Mouse (Mus musculus) frontal cortex, postnatal 14 days (tissue): Measurements from ENCODE around the gene Ndufb6.
A peak's percentile ranks its signal among the peaks of the same experiment; 100 is the strongest.
"Not testable (repeated sequence)": the region's sequence is repeated elsewhere in the genome, so short reads cannot be mapped to it uniquely, and the experiment has no call there.

Experiments
- DNase-seq, 2 experiments: peaks; one replicate each; pipeline ENCODE4 v3.0.0; 2022; ENCODE audit warnings: low spot score in 2 of 2

Gene Ndufb6

GRCm38 (mm10) chr4:40279276-40279900 lies at the start of gene Ndufb6:
Ndufb6 (minus strand) TSS chr4:40279421.
- peak; percentile 83 to 91 for DNase-seq

- DNase-seq = no peak
Measured at GRCm38 (mm10) chr4:40327161-40327560, 47.9 kb upstream of the Ndufb6 start.

GRCm38 (mm10) chr4:40324620-40325019 lies 45.4 kb upstream of the Ndufb6 start:
- no peak for DNase-seq

- no peak for DNase-seq
Measured at GRCm38 (mm10) chr4:40317404-40317803, 38.2 kb upstream of the Ndufb6 start.

GRCm38 (mm10) chr4:40313026-40313425 lies 33.8 kb upstream of the Ndufb6 start:
- no peak for DNase-seq

- no peak for DNase-seq
Measured at GRCm38 (mm10) chr4:40312213-40312612, 33.0 kb upstream of the Ndufb6 start.

GRCm38 (mm10) chr4:40310796-40311383 lies 31.7 kb upstream of the Ndufb6 start:
- DNase-seq = no peak

GRCm38 (mm10) chr4:40309682-40310081 lies 30.5 kb upstream of the Ndufb6 start:
- DNase-seq = no peak

- DNase-seq = no peak
Measured at GRCm38 (mm10) chr4:40302445-40303125, 23.4 kb upstream of the Ndufb6 start.

GRCm38 (mm10) chr4:40301076-40301789 lies 22.0 kb upstream of the Ndufb6 start:
- DNase-seq = peak; percentile 70 to 82

GRCm38 (mm10) chr4:40299169-40299568 lies 19.9 kb upstream of the Ndufb6 start:
- DNase-seq = no peak

- DNase-seq = not testable (repeated sequence)
Measured at GRCm38 (mm10) chr4:40291511-40291910, 12.3 kb upstream of the Ndufb6 start.

- no peak for DNase-seq
Measured at GRCm38 (mm10) chr4:40289046-40289445, 9.8 kb upstream of the Ndufb6 start.

GRCm38 (mm10) chr4:40287415-40287814 lies 8.2 kb upstream of the Ndufb6 start:
- DNase-seq = no peak

GRCm38 (mm10) chr4:40285582-40285981 lies 6.4 kb upstream of the Ndufb6 start:
- DNase-seq = peak in 1 of 2 experiments; percentile 51

GRCm38 (mm10) chr4:40278880-40279275 lies 343 bp downstream of the Ndufb6 start:
- DNase-seq = no peak

GRCm38 (mm10) chr4:40269430-40270032 lies 9.7 kb downstream of the Ndufb6 start, which contains the start of the genes Smim27 and Topors:
Smim27 (plus strand) TSS chr4:40269579.
Topors (minus strand) TSS chr4:40269850.
- peak; percentile 92 for DNase-seq

- no peak for DNase-seq
Measured at GRCm38 (mm10) chr4:40268835-40269234, 10.4 kb downstream of the Ndufb6 start.

- peak; percentile 88 to 90 for DNase-seq
Measured at GRCm38 (mm10) chr4:40268204-40268813, 10.9 kb downstream of the Ndufb6 start.

GRCm38 (mm10) chr4:40267681-40268080 lies 11.5 kb downstream of the Ndufb6 start:
- DNase-seq = no peak

GRCm38 (mm10) chr4:40264321-40264720 lies 14.9 kb downstream of the Ndufb6 start:
- DNase-seq = no peak
